In the genomic region with DNA sequence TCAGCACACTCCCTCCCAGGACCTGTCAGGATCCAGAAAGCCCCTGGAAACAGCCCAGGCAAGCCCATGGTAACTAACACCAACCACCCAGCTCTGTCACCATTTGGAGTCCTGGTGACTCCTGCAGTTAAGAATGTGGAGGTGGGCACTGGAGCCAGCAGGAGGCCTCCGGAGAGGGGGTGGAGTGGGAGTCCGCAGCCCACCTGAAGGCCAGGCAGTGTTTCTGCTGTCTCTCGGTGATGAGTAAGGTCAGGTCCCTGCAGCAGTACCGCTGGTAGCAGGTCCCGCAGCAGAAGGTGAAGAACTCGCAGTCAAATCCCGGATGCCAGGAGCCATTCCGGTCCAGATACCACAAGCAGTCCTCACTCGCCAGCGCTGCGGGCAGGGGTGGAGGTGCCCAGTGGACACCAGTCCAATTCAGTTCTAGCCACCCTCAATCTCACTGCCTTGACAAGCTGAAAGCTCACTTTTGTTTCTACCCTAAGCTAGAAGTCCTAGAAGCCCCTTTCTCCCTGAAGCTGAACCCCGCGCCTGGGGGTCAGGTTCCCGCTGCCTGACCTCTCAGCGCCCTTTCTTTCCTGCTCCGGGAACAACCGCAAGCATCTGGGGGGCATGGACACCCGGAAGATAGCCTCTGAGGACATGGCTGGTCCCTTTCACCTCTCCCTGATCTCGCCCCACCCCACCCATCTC, we compare ENCODE assay signal across 8 mouse cellular contexts. TPM values are rescaled to one million over a fixed set of nuclear protein-coding genes. Genes with fewer than 3 reads are reported as not detected.
DNase-seq lines count a peak whose midpoint lies in the region; ATAC-seq and TF ChIP-seq lines count a peak whose summit lies in the region.

No protein-coding gene starts in this region.

- ATAC-seq in lung, embryonic 15.5 days (ENCODE audit: borderline replicate concordance, extremely low read depth, low FRiP score, low TSS enrichment) = no peak
- ATAC-seq in neural tube, embryonic 12.5 days (ENCODE audit: low FRiP score, low read depth) = peak; percentile 25

- no peak for DNase-seq in lung, postnatal 36 days
- peak; percentile 66 to 69 for DNase-seq in cerebellum, adult 2 months
- DNase-seq in gastrocnemius, postnatal 14 days = peak; percentile 60
- peak; percentile 38 for DNase-seq in kidney, postnatal 14 days
- DNase-seq in urinary bladder, postnatal 25 days (ENCODE audit: low spot score) = no peak
- no peak for DNase-seq in adrenal gland, adult 18-20 months (ENCODE audit: low spot score in 2 of 2)

- no peaks in the 10 kb centered on the region for H3K9me3 ChIP-seq in lung, embryonic 15.5 days
- H3K9me3 ChIP-seq in neural tube, embryonic 12.5 days = no peaks in the 10 kb centered on the region

- H3K4me1 ChIP-seq in lung, embryonic 15.5 days = peaks cover 24% of the 10 kb centered on the region
- H3K4me1 ChIP-seq in cerebellum, adult 2 months (ENCODE audit: control insufficient read depth, insufficient read depth, low read length) = peaks cover 29% of the 10 kb centered on the region
- H3K4me1 ChIP-seq in neural tube, embryonic 12.5 days = peaks cover 34% of the 10 kb centered on the region

- TF ChIP-seq CTCF in cerebellum, adult 2 months (IDR thresholded peaks at IDR 0.05; ENCODE audit: borderline replicate concordance, insufficient read depth, low read depth, low read length) = no peak

- H3K4me3 ChIP-seq in lung, embryonic 15.5 days = peak overlapping the region; percentile 71
- peak overlapping the region; percentile 78 for H3K4me3 ChIP-seq in cerebellum, adult 2 months (replicated peaks; ENCODE audit: insufficient read depth, low read depth, low read length)
- peak overlapping the region; percentile 69 for H3K4me3 ChIP-seq in neural tube, embryonic 12.5 days

- intact Hi-C loops in gastrocnemius, postnatal 14 days (cut with DNase I; ENCODE audit: low total_unique reads) = no loop called here

- H3K27me3 ChIP-seq in lung, embryonic 15.5 days = no peaks in the 10 kb centered on the region
- H3K27me3 ChIP-seq in cerebellum, adult 2 months (ENCODE audit: control insufficient read depth, insufficient read depth, low read length) = no peaks in the 10 kb centered on the region
- no peaks in the 10 kb centered on the region for H3K27me3 ChIP-seq in neural tube, embryonic 12.5 days (replicated peaks)

- TF ChIP-seq POLR2A in cerebellum, adult 2 months (IDR thresholded peaks at IDR 0.05; ENCODE audit: borderline replicate concordance, insufficient read depth, low read length) = peak; percentile 24; the same call in 1 of the 2 replicates

- H3K27ac ChIP-seq in lung, embryonic 15.5 days = peak overlapping the region; percentile 46; the same call in 1 of the 2 replicates
- H3K27ac ChIP-seq in cerebellum, adult 2 months (ENCODE audit: insufficient read depth, low read length) = peak overlapping the region; percentile 81
- H3K27ac ChIP-seq in neural tube, embryonic 12.5 days = peak overlapping the region; percentile 62

- peak overlapping the region; percentile 76 for H3K9ac ChIP-seq in lung, embryonic 15.5 days
- H3K9ac ChIP-seq in neural tube, embryonic 12.5 days = peak overlapping the region; percentile 91

- 2% methylated on average over 19 of the region's 19 CpGs for WGBS in lung, embryonic 15.5 days
- WGBS in cerebellum, adult 2 months = 2% methylated on average over 19 of the region's 19 CpGs
- WGBS in neural tube, embryonic 12.5 days = 2% methylated on average over 19 of the region's 19 CpGs

- peak overlapping the region; percentile 95 for H3K4me2 ChIP-seq in lung, embryonic 15.5 days
- peak overlapping the region; percentile 67 for H3K4me2 ChIP-seq in neural tube, embryonic 12.5 days (replicated peaks)

- H3K36me3 ChIP-seq in lung, embryonic 15.5 days = no peaks in the 10 kb centered on the region
- H3K36me3 ChIP-seq in neural tube, embryonic 12.5 days = peaks cover 3% of the 10 kb centered on the region; the same call in 1 of the 2 replicates

RNA-seq across cellular contexts. Expression of a gene that starts 0.7 kb away (rescaled TPM):
- polyA plus RNA-seq in lung, embryonic 15.5 days (2015; fragmentation: Nextera tagmentation; extraction: Ambion mirVana) = 35.2 and 39.1 TPM in 2 replicates
- 130 and 147 TPM in 2 replicates for polyA plus RNA-seq in cerebellum, adult 2 months (2012; rRNA removed)
- total RNA-seq in gastrocnemius, postnatal 14 days (2021) = 100 to 1,000 TPM; 223 to 271 TPM
- 72.1 and 75.5 TPM in 2 replicates for polyA plus RNA-seq in neural tube, embryonic 12.5 days (2016; fragmentation: Nextera tagmentation; extraction: Ambion mirVana)
- total RNA-seq in adrenal gland, adult 18-20 months (2021) = 1 to 10 TPM; 6.6 to 7.1 TPM

RNA-seq across cellular contexts. Expression of a gene that starts 49.7 kb away (rescaled TPM):
- polyA plus RNA-seq in lung, embryonic 15.5 days (2015; fragmentation: Nextera tagmentation; extraction: Ambion mirVana) = 4.5 and 4.7 TPM in 2 replicates
- polyA plus RNA-seq in cerebellum, adult 2 months (2012; rRNA removed) = 0.47 and 0.59 TPM in 2 replicates
- total RNA-seq in gastrocnemius, postnatal 14 days (2021) = 1 to 10 TPM; 2.7 to 3.3 TPM
- 0.37 and 0.49 TPM in 2 replicates for polyA plus RNA-seq in neural tube, embryonic 12.5 days (2016; fragmentation: Nextera tagmentation; extraction: Ambion mirVana)
- total RNA-seq in adrenal gland, adult 18-20 months (2021) = 1 to 10 TPM; 2.4 to 3.4 TPM

RNA-seq across cellular contexts. Expression of a gene that starts 56.0 kb away (rescaled TPM):
- 119 and 123 TPM in 2 replicates for polyA plus RNA-seq in lung, embryonic 15.5 days (2015; fragmentation: Nextera tagmentation; extraction: Ambion mirVana)
- polyA plus RNA-seq in cerebellum, adult 2 months (2012; rRNA removed) = 139 and 157 TPM in 2 replicates
- 10 to 100 TPM; 36.6 to 37.4 TPM for total RNA-seq in gastrocnemius, postnatal 14 days (2021)
- polyA plus RNA-seq in neural tube, embryonic 12.5 days (2016; fragmentation: Nextera tagmentation; extraction: Ambion mirVana) = 159 and 167 TPM in 2 replicates
- 10 to 100 TPM; 55.5 to 87.5 TPM for total RNA-seq in adrenal gland, adult 18-20 months (2021)

Comparison
In these comparisons a context has a peak if more than half of its experiments do, and no peak if none do; other contexts are left out.
1. DNase-seq: peak in cerebellum, adult 2 months (2 of 2), gastrocnemius, postnatal 14 days (single experiment) and kidney, postnatal 14 days (single experiment); none in lung, postnatal 36 days (single experiment), urinary bladder, postnatal 25 days (single experiment) and adrenal gland, adult 18-20 months (0 of 2).
2. Peak in every context shown above with its lines, with median percentiles within 50 percentile points of each other: H3K27ac ChIP-seq and H3K4me3 ChIP-seq.